Mouse (Mus musculus) myocyte (in vitro differentiated cells): ENCODE data around the gene Ankrd13c. TPM values are rescaled to one million over a fixed set of nuclear protein-coding genes. Genes with fewer than 3 reads are reported as not detected.

Experiments
- H3K27me3 ChIP-seq: one replicate; pipeline ENCODE4 v1.6.1; 2011; ENCODE audit not compliant: control insufficient read depth, insufficient read depth, insufficient read length
- H3K36me3 ChIP-seq: one replicate; pipeline ENCODE4 v1.6.1; 2011; ENCODE audit not compliant: control insufficient read depth, insufficient read depth
- H3K4me2 ChIP-seq: one replicate; pipeline ENCODE4 v1.6.1; 2011; ENCODE audit warnings: low read depth, control low read depth
- H3K4me3 ChIP-seq: one replicate; pipeline ENCODE4 v1.5.1; 2011; ENCODE audit warnings: mild to moderate bottlenecking, control low read depth, moderate library complexity
- H3K79me2 ChIP-seq: one replicate; pipeline ENCODE4 v1.6.1; 2011; ENCODE audit not compliant: control insufficient read depth, insufficient read depth
- H3ac ChIP-seq: one replicate; pipeline ENCODE4 v1.6.1; 2011; ENCODE audit not compliant: control insufficient read depth, insufficient read length
- CEBPB ChIP-seq: IDR thresholded peaks from 2 replicates; pipeline ENCODE4 v1.6.1; 2011; ENCODE audit warnings: mild to moderate bottlenecking, moderate library complexity; ENCODE audit not compliant: poor library complexity, insufficient read depth, severe bottlenecking
- E2F4 ChIP-seq: IDR thresholded peaks from one replicate; pipeline ENCODE4 v1.6.1; 2011; ENCODE audit warnings: mild to moderate bottlenecking, control low read depth, moderate library complexity; ENCODE audit not compliant: insufficient read depth
- MAX ChIP-seq: IDR thresholded peaks from one replicate; pipeline ENCODE4 v1.6.1; 2011; ENCODE audit warnings: low read depth, mild to moderate bottlenecking, control low read depth
- MYOD1 ChIP-seq, 3 experiments: IDR thresholded peaks; one replicate each; pipeline ENCODE4 v1.6.1; 2011; ENCODE audit warnings: control low read depth in 2 of 3, low read depth in 2 of 3, mild to moderate bottlenecking in 2 of 3, moderate library complexity in 1 of 3; ENCODE audit not compliant: insufficient read length in 2 of 3, control insufficient read depth in 1 of 3
- MYOG ChIP-seq, 3 experiments: IDR thresholded peaks; one replicate each; pipeline ENCODE4 v1.6.1; 2011; ENCODE audit warnings: control low read depth in 2 of 3, low read depth in 2 of 3, mild to moderate bottlenecking in 2 of 3; ENCODE audit not compliant: insufficient read length in 2 of 3, control insufficient read depth in 1 of 3, insufficient read depth in 1 of 3
- POLR2A ChIP-seq: IDR thresholded peaks from one replicate; pipeline ENCODE4 v1.6.1; 2011; ENCODE audit warnings: low read depth, mild to moderate bottlenecking, control low read depth, moderate library complexity; ENCODE audit not compliant: insufficient read length
- POLR2AphosphoS2 ChIP-seq: IDR thresholded peaks from one replicate; pipeline ENCODE4 v1.6.1; 2011; ENCODE audit warnings: low read depth, control low read depth; ENCODE audit not compliant: insufficient read length
- REST ChIP-seq: IDR thresholded peaks from one replicate; pipeline ENCODE4 v1.6.1; 2011; ENCODE audit warnings: mild to moderate bottlenecking, control low read depth, moderate library complexity; ENCODE audit not compliant: insufficient read depth, insufficient read length
- SRF ChIP-seq: IDR thresholded peaks from one replicate; pipeline ENCODE4 v1.6.1; 2011; ENCODE audit warnings: low read depth; ENCODE audit not compliant: control insufficient read depth, insufficient read length
- TCF12 ChIP-seq: IDR thresholded peaks from one replicate; pipeline ENCODE4 v1.6.1; 2011; ENCODE audit warnings: mild to moderate bottlenecking, control low read depth; ENCODE audit not compliant: poor library complexity, insufficient read depth, severe bottlenecking
- TCF3 ChIP-seq: IDR thresholded peaks from one replicate; pipeline ENCODE4 v1.6.1; 2011; ENCODE audit warnings: low read depth, control low read depth; ENCODE audit not compliant: insufficient read length
- USF1 ChIP-seq: IDR thresholded peaks from one replicate; pipeline ENCODE4 v1.6.1; 2011; ENCODE audit warnings: low read depth, mild to moderate bottlenecking, control low read depth, moderate library complexity
- polyA plus RNA-seq: library from polyadenylated mRNA; unstranded; fragments of >200 nt; fragmentation: generic; extraction: Trizol; gene quantifications from one replicate; pipeline ENCODE4 v1.2.1, GENCODE M21; 2012; ENCODE audit warnings: missing spikeins

The Ankrd13c gene
- polyA plus RNA-seq, 1 experiment, result 19.9 TPM

DNA sequence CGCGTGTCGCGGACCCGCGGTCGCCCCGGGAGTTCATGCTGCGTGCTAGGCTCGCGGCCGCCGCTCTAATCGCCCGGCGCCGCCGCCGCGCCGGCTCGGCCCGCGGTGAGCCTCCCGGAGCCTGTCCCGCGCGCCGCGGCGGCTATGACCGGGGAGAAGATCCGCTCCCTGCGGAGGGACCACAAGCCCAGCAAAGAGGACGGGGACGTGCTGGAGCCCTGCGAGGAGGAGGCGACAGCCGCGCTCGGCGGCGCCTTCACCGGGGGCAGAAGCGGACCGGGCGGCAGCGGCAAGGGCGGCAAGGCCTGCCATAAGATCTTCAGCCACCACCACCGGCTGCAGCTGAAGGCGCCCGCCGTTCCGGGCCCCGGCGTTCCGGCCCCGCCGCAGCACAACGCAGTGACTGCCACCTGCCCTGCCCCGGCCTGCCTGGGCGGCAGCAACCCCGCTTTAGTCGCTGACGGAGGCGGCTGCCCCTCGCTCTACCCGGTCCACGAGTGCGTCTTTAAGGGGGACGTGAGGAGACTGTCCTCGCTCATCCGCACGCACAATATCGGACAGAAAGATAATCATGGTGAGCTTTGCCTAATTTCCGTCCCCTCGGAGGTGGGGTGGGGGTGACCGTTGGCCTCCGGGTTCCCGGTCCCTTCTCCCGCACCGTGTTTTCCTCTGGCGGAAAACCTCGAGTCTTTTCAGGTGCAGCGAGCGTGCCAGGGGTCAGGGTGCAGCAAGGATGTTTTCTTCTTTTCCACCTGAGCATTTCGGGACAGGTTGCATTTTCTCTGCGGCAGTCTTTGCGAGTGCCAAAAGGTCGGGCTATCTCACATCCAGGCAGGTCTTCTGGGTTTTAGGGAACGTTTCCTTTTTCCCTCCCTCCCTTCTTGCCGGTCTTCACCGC lies 593 bp downstream of the Ankrd13c start:
- no peak for TF ChIP-seq SRF
- TF ChIP-seq MAX, result no peak
- TF ChIP-seq MYOD1 (IDR thresholded peaks at IDR 0.05; ENCODE audit: control insufficient read depth in 1 of 3, insufficient read length in 2 of 3, low read depth in 2 of 3), result peak in 1 of 3 experiments; percentile 20
- TF ChIP-seq MYOG (IDR thresholded peaks at IDR 0.05; ENCODE audit: control insufficient read depth in 1 of 3, insufficient read depth in 1 of 3, insufficient read length in 2 of 3, low read depth in 2 of 3), result peak in 1 of 3 experiments; percentile 16
- no peak for TF ChIP-seq USF1
- peak; percentile 21 for TF ChIP-seq POLR2A
- TF ChIP-seq TCF3, result no peak
- no peak for TF ChIP-seq CEBPB
- TF ChIP-seq POLR2AphosphoS2, result no peak
- H3K4me2 ChIP-seq, result peak overlapping the region; percentile 95
- H3K79me2 ChIP-seq, result peaks cover 52% of the 10 kb centered on the region
- H3K4me3 ChIP-seq, result peak overlapping the region; percentile 60
- H3K27me3 ChIP-seq, result no peaks in the 10 kb centered on the region
- H3ac ChIP-seq, result peak overlapping the region; percentile 76
- H3K36me3 ChIP-seq, result no peaks in the 10 kb centered on the region

DNA sequence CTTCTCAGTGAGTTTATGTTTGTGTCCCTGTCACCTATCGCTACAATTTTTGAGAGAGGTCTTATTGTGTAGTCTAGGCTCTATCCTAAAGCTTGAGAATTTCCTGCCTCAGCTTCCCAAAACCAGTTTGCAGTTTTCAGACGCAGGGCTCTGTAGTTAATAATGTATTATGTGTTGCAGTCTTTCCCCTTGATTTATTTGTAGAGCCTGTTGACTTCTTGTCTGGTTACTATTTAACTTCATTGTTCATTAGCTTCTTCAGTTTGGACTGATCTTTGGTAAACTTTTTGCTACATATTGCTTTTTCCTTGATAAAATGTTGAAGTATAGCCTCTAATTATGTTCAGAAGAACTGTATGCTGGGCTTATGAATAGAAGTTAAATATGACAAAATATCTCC lies 5.7 kb downstream of the Ankrd13c start:
- Histone ChIP-seq H3ac (no peak overlapping the region), H3K79me2 (peaks cover 100% of the 10 kb centered on the region), H3K36me3 (no peaks in the 10 kb centered on the region), H3K4me3 (no peak overlapping the region), H3K4me2 (no peak overlapping the region), H3K27me3 (no peaks in the 10 kb centered on the region)
- no peak for TF ChIP-seq POLR2A
- TF ChIP-seq TCF12, result no peak
- no peak for TF ChIP-seq MAX
- no peak for TF ChIP-seq USF1
- no peak for TF ChIP-seq CEBPB
- no peak for TF ChIP-seq POLR2AphosphoS2
- no peak for TF ChIP-seq SRF
- no peak for TF ChIP-seq TCF3
- no peak for TF ChIP-seq E2F4
- TF ChIP-seq MYOG (IDR thresholded peaks at IDR 0.05; ENCODE audit: control insufficient read depth in 1 of 3, insufficient read depth in 1 of 3, insufficient read length in 2 of 3, low read depth in 2 of 3), result no peak
- TF ChIP-seq REST, result no peak
- no peak for TF ChIP-seq MYOD1 (IDR thresholded peaks at IDR 0.05; ENCODE audit: control insufficient read depth in 1 of 3, insufficient read length in 2 of 3, low read depth in 2 of 3)

DNA sequence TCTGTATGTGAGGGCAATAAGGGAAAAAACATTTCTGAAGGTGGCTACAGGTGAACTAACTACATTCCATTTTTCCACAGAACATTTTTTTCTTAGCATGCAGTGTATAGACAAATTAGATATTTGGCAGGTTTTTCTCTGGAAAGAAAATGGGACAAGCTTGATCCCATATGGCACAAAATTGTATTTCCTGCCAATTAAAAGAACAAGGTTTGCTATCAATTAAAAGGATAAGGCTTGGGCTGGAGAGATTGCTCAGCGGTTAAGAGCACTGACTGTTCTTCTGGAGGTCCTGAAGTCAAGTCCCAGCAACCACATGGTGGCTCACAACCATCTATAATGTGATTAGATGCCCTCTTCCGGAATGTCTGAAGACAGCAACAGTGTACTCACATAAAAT lies 8.4 kb downstream of the Ankrd13c start:
- Histone ChIP-seq H3K36me3 (no peaks in the 10 kb centered on the region), H3K4me2 (no peak overlapping the region), H3ac (no peak overlapping the region), H3K79me2 (peaks cover 100% of the 10 kb centered on the region), H3K27me3 (no peaks in the 10 kb centered on the region), H3K4me3 (no peak overlapping the region)
- TF ChIP-seq USF1 (no peak), REST (no peak), E2F4 (no peak), SRF (no peak), CEBPB (no peak), MYOG (IDR thresholded peaks at IDR 0.05; ENCODE audit: control insufficient read depth in 1 of 3, insufficient read depth in 1 of 3, insufficient read length in 2 of 3, low read depth in 2 of 3) (no peak), POLR2AphosphoS2 (no peak), MYOD1 (IDR thresholded peaks at IDR 0.05; ENCODE audit: control insufficient read depth in 1 of 3, insufficient read length in 2 of 3, low read depth in 2 of 3) (no peak), TCF3 (no peak), POLR2A (no peak), MAX (no peak), TCF12 (no peak)

DNA sequence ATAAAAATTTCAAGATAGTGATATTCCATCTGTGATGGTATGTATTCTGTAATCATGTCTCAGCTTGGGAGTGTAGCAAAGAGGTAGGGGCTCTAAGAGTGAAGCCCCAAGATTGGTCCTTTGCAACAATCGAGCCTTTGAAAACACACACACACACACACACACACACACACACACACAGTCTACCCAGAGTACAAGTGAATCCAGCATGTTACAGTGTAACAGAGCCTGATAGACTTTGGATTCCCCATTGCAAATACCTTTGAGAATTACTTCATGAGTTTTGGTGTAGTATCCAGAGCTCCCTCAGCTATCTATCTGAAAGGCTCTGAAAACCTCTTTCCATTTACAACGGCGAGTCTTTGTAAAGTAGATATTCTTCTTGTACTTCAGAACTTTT lies 9.2 kb downstream of the Ankrd13c start:
- TF ChIP-seq USF1, result no peak
- no peak for TF ChIP-seq CEBPB
- no peak for TF ChIP-seq MYOG (IDR thresholded peaks at IDR 0.05; ENCODE audit: control insufficient read depth in 1 of 3, insufficient read depth in 1 of 3, insufficient read length in 2 of 3, low read depth in 2 of 3)
- TF ChIP-seq REST, result no peak

DNA sequence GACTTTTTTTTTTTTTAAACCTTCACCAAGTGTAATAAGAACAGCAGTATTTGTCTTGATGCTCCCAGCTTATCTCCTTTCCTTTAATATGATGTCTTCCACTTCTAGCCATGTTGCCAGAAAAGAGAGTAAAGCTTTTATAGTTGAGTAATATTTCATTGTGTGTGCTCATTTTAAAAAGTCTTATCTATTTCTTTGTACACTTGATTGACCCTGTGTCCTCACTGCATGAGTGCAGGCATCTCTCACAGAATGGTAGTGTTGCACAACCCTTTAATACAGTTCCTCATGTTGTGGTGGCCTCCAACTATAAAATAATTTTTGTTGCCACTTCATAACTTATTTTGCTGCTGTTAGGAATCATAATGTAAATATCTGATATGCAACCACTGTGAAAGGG lies 10.3 kb downstream of the Ankrd13c start:
- Histone ChIP-seq H3K79me2 (peaks cover 95% of the 10 kb centered on the region), H3K4me2 (no peak overlapping the region), H3ac (no peak overlapping the region), H3K27me3 (no peaks in the 10 kb centered on the region), H3K4me3 (no peak overlapping the region), H3K36me3 (peaks cover under 1% of the 10 kb centered on the region)
- TF ChIP-seq CEBPB, result no peak
- TF ChIP-seq MAX, result no peak
- no peak for TF ChIP-seq E2F4

More for the DNA sequence above, 9.2 kb downstream of the Ankrd13c start:
- Histone ChIP-seq H3K4me3 (no peak overlapping the region), H3K27me3 (no peaks in the 10 kb centered on the region), H3ac (no peak overlapping the region), H3K36me3 (no peaks in the 10 kb centered on the region), H3K79me2 (peaks cover 99% of the 10 kb centered on the region), H3K4me2 (no peak overlapping the region)
